Mouse (Mus musculus) ovary, postnatal 14 days (tissue): ENCODE results near the gene Rhot1.
"Not testable (repeated sequence)": the region's sequence is repeated elsewhere in the genome, so short reads cannot be mapped to it uniquely, and the experiment has no call there.

ENCODE experiments used
- DNase-seq: peaks from one replicate; pipeline ENCODE4 v3.0.0; 2022; ENCODE audit warnings: low spot score

Rhot1 gene

DNA sequence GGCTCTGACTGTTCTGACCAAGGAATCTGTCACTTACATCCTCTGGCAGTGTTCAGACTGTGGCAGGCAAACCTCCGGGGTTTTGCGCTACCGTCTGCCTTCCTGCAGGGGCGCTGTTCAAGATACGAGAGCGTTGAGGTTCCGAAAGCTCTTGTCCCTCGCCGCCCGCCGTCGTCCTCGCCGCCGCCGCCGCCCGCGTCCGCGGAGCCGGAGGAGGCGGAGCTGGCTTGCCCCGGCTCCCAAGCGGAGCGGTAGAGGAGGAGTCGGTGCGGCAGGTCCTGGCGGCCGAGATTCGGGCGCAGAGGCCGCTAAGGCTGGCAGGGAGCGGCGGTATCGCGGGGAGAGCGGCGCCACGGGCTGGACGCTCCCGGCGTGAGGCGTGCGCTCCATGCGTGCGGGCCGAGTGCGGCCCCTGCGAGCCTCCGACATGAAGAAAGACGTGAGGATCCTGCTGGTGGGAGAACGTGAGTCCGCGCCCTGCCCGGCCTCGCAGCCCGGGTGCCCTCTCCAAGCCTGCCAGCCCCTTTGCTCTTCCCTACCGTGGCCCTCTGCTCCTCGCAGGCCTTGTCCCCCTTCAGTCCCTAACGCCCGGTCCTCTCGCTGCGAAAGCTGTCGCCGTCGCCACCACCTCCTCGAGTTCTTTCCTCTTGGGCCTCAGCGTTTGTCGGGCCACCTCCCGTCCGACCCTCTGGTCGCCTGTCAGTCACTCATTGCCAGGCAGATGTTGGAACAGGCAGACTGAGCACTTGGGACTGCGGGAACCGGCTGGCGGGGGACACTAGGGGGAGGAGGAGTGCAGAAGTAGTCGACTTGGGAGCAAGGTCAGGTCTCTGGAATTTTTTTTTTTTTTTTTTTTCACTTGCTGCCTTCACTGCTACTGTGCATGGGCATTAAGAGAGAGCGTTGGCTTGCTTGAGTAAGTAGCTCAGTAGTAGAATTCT is at the start of gene Rhot1:
TSS of gene Rhot1 (plus strand) at position 160 of the 941 bp plus-strand sequence.
- peak; percentile 97 for DNase-seq

DNA sequence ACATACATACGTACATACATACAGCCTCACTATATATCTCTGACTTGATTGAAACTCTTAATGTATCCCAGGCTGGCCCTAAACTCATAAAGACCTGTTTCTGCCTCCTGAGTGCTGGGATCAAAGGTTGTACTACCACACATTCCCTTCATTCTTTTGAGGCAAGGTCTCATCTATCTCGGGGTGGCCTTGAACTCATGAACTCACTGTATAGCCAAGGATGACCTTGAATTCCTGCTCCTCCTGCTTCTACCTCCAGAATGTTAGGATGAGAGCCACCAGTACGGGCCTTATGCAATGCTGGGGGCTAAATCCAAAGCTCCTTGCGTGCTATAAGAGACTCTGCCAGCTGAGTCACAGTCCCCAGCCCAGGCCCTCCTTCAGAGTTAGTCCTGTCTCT is 47.8 kb upstream of the Rhot1 start:
- no peak for DNase-seq

DNA sequence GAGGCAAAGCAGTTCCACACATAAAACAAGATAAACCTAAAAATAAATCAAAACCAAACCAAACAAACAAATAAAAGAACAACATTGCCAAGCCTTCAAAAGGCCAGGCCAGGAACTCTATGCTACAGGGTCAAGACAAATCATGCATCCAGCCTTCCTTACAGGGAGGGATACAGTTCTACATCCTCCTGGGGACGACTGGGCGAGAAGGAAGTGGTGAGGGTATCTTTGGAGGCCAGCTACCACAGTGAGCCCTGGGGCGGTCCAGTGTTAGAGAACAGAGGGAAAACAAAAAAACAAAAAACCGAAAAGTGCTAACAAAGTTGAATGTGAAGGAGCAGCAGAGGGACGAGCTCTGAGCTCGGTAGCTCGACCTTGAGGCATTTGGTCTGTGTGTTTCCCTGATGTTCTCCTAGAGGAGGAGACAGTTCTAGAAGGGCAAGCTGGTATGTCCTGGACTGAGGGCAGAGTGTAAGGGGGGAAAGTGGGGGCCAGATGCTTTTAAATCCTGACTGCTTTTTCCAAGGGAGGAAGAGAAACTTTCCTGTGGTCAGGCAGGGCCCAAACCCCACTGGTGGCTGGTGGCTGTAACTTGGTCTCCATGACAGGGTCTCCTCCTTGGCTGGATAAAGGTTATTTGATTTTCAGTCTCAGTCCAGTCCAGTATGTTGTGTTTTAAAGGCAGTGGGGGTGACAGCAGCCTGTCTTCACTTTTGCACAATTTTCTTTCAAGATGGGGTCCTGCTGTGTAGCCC is 45.3 kb upstream of the Rhot1 start:
- DNase-seq = no peak

DNA sequence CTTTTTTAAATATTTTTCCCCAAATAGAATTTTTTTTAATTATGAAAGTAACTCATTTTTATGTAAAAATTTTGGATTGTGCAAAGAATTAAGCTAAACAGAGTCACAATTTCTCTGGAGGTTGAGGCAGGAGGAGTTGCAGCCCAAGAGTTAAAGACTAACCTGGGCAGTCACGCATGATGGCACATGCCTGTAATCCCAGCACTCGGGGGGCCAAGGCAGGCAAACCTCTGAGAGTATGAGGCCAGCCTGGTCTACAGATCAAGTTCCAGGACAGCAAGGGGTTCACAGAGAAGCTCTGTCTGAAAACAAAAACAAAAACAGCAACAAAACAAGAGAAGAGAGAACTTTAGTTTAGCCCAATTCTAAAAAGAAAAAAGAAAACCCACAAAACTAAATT is 44.6 kb upstream of the Rhot1 start:
- no peak for DNase-seq

DNA sequence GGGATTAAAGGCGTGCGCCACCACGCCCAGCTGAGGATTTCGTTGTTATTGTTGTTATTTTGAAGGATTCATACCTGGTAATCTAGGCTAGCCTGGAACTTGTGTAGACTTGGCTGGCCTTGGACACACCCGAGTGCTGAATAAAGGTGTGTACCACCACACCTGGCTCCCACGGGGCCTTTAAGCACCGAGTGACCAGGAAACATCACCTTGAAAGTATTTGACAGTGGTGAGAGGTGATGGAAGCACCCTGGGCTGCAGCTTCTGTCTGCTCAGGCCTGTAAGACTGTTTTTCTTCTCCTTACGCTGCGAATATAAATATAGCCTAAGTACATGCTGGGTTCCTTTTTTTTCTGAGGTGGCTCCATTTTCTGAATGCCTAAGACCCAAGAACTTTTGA is 40.7 kb upstream of the Rhot1 start:
- no peak for DNase-seq

DNA sequence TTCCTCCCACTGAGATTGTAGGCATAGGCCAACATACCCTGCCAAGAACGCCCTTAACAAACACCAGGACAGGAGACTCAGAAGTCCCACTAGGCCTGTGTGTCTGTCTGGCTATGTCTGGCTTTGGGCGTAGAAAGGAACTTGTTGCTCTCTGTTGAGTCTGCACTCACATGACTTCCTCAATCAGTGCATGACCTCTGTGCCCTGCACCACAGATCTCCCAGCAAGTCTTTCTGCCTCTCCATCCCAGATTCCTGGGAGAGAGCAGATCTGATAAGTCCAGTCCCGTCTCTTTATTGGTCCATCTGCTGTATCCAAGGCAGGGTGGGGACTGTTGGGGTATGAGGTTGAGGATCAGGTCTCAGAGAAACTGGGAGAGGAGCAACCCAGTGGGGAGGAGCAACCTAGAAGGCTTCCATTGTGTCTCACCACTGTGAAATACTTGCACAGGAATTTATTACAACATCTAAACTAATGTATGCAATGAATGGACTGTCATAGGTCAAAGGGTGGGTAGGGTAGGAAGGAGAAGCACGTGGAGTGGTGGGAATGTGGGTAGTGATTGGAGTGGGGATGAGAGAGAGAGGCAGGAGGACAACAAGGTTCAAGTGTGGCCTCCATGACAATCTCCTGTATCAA is 40.1 kb upstream of the Rhot1 start:
- no peak for DNase-seq

DNA sequence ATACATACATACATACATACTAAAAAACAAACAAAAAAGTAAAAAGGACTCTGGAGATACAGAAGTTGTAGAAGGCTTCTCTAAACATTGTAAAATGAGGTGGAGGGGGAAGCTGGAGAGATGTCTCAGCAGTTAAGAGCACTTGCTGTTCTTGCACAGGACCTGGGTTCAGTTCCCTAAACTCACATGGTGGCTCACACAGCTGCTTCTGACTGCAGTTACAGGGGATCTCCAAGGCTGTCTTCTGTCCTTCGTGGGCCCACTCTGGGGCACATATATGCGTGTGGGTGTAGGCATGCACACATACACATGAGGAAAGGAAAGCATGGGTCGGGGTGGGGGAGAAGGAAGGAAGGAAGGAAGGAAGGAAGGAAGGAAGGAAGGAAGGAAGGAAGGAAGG is 39.2 kb upstream of the Rhot1 start:
- DNase-seq = no peak

DNA sequence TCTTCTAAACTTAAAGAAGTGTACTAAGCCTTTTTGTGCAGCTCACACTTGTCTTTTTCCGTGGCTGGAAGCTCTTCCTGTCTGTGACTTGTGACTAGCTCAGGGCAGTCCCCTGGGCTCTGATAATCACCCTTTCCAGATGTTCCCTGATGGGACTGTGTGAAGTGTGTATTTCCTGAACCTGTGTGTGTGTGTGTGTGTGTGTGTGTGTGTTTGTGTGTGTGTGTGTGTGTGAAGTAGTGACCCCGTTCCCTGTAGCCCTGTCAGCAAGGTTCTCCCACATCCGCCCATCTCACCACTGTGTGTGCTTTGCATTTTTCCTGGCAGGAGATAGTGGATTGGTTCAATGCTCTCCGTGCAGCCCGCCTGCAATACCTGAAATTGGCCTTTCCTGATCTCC is 38.5 kb upstream of the Rhot1 start:
- DNase-seq = no peak

DNA sequence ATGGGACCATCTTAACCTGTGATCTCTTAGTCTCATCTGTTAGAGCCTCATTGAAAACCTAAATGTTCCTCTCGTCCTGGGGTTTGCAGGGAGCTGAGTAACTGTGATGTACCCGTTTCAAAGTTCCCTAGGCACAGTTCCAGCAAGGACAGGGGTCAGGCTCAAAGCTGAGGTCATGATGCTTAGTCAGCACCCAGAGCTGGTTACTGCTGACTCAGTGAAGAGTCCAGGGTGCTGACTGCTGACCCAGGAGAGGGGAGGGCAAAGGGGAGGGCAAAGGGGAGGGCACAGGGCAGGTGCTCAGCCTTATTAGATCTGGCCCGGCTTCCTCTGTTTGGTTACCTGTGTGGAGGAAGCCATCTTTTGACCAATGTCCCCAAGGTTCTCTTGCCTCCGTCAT is 36.9 kb upstream of the Rhot1 start:
- DNase-seq = no peak

DNA sequence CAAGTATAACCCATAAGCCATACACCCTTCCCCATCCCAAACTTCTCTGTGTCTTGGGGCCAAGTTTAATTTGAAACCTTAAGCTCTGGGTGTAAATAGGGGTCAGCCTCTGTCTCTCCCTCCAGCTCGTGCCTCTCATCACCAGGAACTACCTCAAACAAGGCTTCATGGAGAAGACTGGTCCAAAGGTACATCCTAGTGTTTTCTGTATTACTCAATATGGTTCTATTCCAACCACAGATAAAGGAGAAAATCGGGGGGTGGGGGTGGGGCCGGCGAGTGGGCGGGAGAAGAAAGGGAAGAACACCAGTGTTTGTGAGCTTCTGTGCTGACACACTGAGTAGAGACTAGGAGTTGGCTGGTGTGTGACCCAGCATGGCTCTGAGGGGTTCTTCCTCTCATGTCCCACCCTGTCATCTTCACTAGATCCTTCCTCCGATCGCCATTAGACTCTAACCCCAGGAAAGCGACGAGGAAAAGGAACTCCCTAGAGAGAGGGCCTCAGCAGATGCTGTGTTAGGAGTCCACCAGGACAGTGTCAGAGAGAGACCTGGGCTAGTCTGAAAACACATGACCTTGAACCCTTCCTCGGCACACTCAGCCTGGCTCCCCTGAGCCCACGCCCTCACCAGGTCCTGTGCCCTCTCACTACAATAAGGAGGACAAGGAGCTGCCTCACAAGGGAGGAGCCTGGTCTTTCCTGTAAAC is 34.7 kb upstream of the Rhot1 start:
- DNase-seq = no peak

DNA sequence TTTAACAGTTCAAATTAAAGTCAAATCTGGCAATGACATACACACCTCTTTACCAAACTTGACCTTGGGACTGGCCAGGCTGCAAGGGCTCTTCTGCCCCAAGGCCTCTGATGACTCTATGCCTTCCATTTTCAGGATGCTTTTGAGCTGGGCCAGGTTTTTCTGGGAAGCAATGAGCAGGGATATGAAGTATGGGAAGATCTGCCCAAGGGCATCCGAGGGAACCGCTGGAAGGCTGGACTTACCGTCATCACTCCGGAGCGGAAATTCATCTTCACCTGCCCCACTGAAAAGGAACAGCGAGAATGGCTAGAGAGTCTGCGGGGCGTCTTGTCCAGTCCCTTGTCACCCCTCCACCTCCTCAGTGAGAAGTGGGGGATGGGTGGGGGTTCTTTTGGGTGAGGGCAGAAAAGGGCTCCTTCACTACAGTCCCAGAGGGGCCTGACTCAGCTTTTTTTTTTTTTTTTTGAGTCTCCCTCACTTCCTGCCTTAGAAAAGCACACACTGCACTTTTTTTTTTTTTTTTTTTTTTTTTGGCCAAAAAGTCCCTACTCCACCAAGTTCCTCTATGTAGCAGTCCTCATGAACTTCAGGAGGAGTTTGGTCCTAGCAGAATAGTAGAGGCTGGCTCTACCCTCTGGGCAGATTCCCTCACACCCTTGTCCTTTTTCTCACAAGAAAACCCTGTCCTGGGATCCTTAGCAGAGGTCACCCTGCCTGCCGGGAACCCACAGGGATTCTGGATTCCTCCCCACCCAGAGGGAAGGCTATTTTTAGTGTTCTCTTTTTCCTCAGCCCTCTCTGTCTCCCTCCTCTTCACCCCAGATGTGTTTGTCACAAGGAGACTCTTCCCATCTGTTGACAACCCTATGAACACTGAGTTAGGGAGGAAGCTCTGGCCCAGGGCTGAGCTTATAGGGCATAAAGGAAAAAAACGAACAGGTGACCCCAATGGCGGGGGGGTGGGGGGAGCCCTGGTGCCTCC is 31.6 kb upstream of the Rhot1 start:
- no peak for DNase-seq

DNA sequence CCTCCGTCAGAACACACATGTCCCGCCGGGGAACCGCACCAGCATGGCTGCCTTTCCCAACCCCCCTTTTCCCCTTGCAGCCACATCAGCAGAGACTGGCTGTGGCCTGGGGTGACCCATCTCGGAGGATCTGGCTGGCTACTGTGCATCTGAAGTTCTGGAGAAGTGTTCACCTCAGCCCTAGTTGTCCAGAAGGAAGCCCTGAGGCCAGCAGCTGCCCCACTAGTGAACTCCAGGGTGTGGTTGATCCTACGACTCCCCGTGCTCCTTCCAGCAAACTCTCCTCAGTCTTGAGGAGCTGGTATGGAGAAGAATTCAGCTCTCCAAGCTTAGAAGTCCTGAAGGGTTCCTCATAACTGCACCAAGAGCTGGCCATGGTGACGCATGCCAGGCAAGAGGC is 30.5 kb upstream of the Rhot1 start:
- DNase-seq = no peak

DNA sequence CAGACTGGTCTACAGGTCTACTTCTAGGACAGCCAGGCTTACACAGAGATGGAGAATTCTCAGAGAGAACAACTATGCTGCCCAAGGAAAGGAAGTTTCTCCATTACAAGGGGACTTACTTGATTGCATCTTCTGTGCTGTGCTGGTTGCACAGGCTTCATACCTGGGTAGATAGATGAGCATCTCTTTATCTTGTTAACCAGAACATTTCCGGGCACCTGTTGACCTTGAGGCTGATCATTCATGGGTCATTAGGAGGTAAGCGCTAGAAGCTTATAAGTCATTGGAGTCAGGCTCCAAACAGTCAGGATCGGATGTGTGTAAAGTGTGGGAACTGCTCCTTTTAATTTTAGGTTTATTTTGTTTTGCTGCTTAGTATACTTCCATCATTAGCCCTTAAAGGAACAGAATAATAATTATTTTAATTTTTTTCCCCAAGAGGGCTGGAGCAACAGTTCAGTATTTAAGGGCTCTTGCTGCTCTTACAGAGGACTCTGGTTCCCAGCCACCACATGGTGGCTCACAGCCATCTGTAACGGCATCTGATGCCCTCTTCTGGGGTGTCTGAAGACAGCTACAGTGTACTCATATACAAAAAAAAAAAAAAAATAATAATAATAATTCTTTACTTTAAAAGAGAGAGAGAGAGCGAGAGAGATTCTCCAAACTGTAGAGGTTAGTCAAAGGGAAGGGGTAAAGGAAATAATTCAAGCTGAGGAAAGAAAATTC is 27.6 kb upstream of the Rhot1 start:
- no peak for DNase-seq

DNA sequence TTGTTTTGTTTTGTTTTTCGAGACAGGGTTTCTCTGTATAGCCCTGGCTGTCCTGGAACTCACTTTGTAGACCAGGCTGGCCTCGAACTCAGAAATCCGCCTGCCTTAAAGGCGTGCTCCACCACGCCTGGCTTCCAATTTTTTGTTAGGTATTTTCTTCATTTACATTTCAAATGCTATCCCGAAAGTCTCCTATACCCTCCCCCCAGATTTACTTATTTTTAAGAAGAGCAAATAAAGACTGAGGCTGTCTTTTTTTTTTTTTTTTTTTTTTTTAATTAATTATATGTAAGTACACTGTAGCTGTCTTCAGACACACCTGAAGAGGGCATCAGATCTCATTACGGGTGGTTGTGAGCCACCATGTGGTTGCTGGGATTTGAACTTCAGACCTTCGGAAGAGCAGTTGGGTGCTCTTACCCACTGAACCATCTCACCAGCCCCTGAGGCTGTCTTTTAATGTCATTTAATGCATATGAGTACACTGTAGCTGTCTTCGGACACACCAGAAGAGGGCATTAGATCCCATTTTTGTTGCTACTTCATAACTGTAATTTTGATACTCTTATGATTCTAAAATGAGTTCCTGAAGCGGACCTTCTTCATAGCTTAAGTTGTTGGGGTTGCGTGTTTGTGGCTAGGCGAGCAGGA is 25.6 kb upstream of the Rhot1 start:
- DNase-seq = not testable (repeated sequence)

DNA sequence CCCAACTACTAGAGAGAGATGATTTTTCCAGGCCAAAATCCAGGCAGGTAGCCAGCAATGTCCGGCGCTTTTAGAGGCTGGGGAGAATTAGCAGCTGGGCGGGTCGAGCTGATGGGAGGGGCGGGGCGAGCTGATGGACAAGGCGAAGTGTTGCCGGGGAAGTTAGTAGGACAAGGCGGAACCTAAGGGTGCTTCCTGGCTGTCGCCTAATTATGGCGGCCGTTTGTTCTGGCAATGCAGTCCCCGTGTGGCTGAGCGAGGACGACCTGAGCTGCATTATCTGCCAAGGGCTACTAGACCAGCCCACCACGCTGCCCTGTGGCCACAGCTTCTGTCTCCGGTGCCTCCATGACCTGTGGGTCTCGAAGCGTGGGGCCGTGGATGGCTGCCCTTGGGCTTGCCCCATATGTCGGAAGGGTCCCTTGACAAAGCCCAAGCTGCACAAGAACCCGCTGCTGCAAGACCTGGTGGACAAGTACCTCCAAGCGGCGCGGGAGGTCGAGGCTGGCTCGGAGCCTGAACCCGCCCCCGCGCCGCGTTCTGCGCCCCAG is 25.0 kb upstream of the Rhot1 start, which contains the start of gene Rnf135:
TSS of gene Rnf135 (plus strand) at position 147 of the 551 bp plus-strand sequence.
- DNase-seq = peak; percentile 92

DNA sequence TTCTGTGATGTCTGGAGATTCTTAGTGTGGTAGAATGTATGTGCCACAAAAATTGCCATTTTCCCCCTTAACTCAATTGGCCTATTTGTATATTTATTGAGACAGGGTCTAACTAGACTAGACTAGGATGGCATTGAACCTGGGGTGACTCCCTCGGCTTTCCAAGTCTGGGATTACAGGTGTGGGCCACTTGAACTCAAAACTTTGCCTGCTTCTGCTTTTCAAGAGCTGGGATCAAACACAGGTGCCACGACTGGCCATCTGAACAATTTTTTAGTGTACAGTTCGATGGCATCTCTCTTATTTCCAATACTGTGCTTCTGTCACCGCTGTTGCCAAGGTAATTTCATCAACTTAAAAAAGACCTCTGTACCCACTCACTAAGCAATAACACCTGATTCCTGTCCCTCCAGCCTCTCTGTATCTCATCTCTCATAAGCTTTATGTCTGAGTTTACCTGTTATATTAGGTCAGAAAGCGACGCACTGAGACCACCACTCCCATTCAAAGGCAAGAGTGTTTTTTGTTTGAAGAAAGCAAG is 24.2 kb upstream of the Rhot1 start:
- DNase-seq = no peak

DNA sequence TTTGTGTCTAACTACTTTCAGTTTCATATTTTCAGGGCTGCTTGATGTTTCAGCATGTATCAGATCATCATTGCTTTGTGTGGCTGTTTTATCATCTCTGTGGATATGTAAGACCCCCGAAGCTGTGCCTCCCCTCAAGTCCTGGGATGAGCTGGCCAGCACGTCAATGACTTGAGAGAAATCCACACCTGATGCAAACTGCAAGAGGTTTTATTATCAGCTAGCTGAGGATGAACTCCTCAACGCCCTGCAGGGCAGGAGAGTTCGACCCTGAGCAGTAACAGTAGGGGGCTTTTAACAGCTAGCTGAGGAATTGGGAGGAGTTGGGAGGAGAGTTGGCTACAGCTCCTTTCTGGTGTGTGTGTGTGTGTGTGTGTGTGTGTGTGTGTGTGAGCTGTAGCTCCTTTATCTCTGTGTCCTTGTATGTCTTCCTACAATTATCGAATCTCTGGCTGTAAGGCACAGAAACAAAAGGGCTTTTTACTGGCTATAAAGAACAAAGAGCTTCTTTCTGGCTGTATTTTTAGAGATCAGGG is 23.3 kb upstream of the Rhot1 start:
- not testable (repeated sequence) for DNase-seq

DNA sequence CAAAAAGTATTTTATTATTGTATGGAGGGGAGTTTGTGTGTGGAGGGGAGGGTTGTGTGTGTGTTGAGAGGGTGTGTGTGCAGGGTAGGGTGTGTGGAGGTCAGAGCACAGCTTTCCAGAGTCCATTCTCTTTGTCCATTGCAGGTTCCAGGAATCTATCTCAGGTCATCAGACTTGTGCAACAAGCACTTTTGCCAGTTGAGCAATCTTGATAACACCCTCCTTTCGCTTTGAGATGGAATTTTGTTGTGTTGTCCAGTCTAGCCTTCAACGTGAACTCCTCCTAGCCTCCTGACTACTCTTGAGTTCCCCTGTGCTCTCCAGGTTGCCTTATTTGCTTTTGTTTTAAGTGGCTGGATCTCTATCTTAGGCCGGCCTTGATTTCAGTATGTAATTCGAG is 18.5 kb upstream of the Rhot1 start:
- DNase-seq = no peak

DNA sequence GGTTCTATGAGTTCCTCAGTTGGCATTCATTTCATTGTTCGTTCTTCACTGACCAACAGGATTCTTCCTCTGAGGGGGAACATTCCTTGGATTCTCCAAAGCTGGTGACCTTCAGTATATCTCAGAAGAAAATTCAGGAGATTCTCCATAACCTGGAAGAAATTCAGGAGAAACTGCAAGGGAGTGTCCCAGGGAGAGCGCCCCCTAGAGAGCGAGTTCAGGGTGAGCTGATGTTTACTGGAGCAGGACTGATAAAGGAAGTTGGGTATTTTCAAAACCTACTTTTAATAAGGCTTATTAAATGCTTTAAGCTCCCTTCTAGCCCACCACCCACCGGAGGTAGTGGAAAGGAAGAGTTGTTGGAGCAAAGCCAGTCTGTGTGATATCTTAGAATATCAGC is 15.0 kb upstream of the Rhot1 start:
- DNase-seq = no peak
